Mouse (Mus musculus) brown adipose tissue, adult 24 weeks (tissue): Measurements from ENCODE around the gene Zbtb16. TPM values are rescaled to one million over a fixed set of nuclear protein-coding genes. Genes with fewer than 3 reads are reported as not detected.

ENCODE experiments used
- polyA plus RNA-seq: library from polyadenylated mRNA; stranded (reverse); fragments of >200 nt; gene quantifications from 2 replicates; pipeline ENCODE4 v1.2.4, GENCODE M21; 2012; ENCODE audit not compliant: missing spikeins, insufficient read depth, insufficient read length

Zbtb16 gene
- polyA plus RNA-seq, 1 experiment: 7.9 TPM

Other genes starting within 250 kb of the Zbtb16 start
- 45.3 and 55.6 TPM in 2 replicates for gene Nnmt, start 231.1 kb downstream of the Zbtb16 start, polyA plus RNA-seq
- not detected in 2 replicates for gene Htr3a, start 74.9 kb upstream of the Zbtb16 start, polyA plus RNA-seq
- not detected in 2 replicates for gene Htr3b, start 128.8 kb upstream of the Zbtb16 start, polyA plus RNA-seq
- 5.5 and 9.6 TPM in 2 replicates for gene Usp28, start 149.2 kb upstream of the Zbtb16 start, polyA plus RNA-seq
- gene Zw10, start 219.4 kb upstream of the Zbtb16 start, polyA plus RNA-seq: 3.8 and 5.7 TPM in 2 replicates
- not detected in 2 replicates for gene Tmprss5, start 245.0 kb upstream of the Zbtb16 start, polyA plus RNA-seq